Mouse (Mus musculus): ENCODE results near the gene Dus3l. TPM values are rescaled to one million over a fixed set of nuclear protein-coding genes. Genes with fewer than 3 reads are reported as not detected.
A peak's percentile ranks its signal among the peaks of the same experiment; 100 is the strongest.

The Dus3l gene
- polyA plus RNA-seq (2017; shearing (Covaris generic)): 10 to 100 TPM; 30.3 to 41.2 TPM

DNA sequence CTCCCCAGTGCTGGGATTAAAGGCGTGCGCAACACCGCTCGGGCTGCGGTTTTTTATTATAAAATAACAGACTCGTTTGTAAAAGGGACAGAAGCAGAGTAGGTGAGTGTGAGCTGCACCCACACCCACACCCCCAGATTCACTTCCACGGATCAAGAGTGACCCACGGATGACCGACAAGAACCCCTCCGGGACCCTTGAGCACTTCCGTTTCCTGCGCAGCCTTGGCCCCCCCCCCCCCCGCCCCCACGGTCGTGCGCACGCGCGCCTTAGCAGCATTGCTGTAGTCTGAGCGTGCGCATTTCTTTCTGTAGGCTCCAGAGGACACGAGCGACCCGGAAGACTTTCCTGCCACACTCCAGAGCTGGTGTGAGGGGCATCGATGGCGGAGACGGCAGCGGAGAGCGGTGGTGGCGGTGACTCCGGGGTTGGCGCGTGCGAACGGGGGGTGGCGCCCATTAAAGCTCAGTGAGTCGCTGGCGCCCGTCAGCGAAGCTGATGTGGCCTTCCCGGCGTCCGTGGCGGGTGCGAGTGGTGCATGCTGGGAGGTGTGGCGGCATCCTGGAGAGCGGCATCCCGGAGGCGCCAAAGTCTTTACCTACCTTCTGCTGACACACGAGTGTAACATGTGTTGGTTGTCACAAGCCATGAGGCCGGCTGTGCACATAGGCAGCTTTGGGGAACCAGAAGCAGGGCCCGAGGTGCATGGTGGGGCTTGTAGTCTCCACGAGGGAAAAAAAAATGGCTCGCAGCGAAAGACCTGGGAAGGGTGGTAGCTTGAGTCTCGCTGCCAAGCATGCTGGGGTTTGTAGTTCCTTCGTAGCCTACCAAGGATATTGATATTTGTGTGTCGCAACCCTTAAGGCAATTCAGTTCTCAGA, at the start of gene Dus3l:
Gene Dus3l, plus strand, starts transcription at position 284 of the 881 bp plus-strand sequence.
- peak; percentile 84 for ATAC-seq

DNA sequence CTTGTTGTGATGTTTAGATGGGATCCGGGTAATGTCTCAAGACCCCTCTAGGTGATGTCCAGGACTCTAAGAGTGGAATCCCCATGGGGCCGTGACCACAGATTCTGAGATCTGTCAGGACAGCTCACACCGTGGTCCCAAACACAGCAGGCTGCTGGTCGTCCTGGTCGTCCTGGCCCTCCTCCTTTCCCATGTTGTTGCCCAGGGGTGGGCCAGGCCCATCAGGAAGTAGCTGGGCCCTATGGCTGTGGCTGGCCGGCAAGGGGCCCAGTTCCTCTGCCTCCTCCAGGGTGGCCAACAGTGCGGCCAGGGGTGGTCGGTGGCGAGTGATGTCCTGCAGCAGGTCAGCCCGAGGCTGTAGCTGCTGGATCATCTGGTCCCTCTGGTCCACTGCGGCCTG, 49.2 kb upstream of the Dus3l start:
- no peak for ATAC-seq

DNA sequence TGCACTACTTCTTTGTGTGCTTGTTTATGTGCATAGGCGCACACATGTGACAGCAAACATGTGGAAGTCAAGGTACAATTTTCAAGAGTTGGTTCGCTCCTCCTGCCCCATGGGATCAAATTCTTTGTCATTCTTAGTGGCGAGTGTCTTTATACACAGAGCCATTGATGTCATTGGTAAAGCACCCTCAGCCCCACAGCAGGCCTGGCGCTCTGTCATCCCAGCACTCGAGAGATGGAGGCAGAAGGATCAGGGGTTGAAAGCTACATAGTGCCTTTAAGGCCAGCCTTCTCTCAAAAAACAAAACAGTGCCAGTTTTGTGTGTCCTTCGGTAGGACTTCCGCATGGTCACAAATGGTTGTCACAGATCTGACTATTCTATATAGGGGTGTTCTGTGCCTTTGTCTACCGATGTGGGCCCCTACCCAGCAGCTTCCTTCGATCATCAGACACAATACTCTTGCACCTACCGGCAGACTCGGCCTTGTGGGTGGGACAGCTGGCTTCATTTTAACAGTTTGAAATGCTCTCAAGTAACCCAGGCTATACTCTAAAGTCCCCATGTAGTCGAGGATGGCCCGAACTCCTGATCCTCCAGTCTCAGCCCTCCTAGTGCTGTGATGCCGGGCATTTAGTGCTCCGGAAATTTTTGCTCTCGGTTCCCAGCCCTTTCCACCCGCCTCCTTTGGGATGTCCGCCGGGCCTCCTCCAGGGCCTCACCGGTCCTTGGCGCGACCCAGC, 48.5 kb upstream of the Dus3l start:
- no peak for ATAC-seq

DNA sequence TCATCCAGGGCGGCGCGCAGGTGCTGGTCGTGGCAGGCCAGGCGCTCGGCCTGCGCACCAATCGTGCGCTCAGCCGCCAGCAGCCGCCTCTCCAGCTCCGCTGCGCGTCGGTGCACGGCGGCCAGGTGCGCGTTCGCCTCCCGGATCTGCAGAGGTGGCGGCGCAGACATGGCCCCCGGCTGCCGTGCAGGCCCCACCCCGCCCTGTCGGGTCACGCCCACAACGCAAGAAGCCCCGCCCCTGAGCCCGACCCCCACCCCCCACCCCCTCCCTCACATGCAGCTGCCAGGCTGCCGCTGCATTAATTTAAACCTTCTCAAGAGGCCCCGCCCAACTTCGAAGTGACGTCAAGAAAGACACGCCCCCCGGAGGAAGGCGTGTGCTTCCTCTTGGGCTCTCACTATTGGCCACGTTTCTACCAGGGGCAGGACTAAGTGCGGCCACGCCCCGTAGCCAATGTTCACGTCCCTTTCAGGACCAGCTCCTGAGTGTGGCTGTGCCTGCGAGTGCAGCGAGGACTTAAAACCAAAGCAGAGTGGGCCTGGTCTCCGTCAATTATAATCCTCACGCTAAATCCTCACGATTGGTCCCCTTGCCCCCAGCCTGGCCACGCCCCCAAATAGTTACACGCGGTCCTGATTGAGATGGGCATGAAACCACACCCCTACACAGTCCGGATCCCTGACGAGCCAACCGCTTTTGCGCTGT, 47.7 kb upstream of the Dus3l start:
- peak; percentile 92 for ATAC-seq

DNA sequence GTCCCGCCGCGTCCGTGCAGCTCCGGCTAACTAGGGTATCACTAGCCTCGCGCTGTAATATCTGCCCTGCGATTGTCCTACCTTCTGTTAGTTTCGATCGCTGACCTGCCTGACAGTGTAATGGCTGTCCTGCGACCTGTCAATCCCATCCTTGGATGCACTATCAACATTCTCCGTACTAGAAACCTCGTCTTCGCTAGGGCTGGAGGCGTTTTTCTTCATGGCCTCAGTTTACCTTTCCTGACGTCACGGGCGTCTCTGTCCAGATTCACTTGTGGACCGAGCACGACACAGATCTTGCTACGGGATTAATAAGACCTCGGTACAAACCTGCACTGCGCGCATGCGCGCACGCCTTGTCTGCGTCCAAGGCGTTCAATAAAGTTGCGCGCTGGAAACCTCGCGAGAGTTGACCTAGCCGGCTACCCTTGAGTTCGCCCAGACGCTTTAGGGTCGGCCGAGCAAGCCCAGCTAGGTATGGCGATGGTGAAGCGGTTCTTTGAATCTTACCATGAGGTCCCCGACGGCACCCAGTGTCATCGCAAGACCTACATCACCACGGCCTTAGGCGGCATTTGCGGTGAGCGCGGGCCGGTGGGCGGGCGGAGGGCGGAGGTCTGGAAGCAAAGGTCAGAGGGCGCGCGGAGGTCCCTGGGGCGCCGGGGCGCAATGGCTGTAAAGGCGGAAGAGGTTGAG, 47.0 kb upstream of the Dus3l start, which contains the start of the genes Ndufa11 and Vmac:
Gene Ndufa11, plus strand, starts transcription at position 405 of the 696 bp plus-strand sequence.
Gene Vmac, minus strand, starts transcription at position 660 of the 696 bp plus-strand sequence.
- ATAC-seq: peak; percentile 53

DNA sequence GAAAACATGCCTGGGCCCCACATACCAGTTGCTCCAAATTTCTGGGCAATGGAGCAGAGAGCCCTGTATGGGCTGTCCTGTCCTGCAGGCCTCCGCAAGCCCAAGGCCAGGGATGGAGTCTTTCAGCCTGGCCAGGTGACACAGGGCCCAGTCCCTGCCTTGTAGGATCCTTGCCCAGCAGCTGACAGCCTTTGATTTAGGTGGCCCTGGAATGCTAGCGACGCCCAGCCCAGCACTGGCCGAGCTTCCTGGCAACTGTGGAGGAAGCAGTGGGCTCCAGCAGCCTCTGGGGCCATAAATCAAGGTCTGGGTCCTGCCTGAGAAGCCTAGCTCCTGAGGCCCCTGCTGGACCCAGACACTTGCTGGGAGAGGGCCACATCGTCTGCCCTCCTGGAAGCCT, 42.1 kb upstream of the Dus3l start:
- ATAC-seq: no peak

DNA sequence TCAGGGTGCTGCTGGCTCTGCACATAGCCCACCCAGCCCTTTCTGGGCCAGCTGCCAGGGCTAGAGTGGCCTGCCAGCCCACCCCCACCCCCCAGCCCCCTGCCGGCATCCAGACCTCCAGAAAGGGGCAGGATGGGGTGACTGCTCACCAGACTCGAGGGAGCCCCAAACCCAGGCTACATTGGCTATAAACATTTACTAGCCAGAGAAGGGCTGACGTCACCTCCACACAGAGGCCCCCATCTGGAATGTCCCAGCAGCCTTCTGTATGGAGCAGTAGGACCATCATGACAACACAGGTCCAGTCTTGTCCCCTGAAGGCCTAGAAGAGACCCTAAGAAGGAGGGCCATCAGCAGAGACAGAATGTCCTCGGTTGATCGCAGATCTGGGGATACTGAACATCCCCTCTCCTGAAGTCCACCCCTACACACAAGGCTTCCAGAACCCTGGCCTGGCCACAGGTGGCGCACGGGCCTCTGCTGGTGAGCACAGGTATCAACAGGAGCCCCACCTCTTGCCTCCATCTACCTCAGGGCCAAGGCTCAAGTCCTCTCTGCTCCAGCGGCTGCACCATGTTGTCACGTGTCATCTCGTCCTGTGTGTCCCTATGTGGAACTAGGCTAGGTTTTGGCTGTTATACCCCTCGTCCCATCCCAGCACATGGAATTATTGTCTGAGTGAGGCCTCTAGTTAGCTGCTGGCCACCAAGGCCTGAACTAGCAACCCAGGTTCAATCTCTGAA, 41.0 kb upstream of the Dus3l start:
- ATAC-seq: no peak

DNA sequence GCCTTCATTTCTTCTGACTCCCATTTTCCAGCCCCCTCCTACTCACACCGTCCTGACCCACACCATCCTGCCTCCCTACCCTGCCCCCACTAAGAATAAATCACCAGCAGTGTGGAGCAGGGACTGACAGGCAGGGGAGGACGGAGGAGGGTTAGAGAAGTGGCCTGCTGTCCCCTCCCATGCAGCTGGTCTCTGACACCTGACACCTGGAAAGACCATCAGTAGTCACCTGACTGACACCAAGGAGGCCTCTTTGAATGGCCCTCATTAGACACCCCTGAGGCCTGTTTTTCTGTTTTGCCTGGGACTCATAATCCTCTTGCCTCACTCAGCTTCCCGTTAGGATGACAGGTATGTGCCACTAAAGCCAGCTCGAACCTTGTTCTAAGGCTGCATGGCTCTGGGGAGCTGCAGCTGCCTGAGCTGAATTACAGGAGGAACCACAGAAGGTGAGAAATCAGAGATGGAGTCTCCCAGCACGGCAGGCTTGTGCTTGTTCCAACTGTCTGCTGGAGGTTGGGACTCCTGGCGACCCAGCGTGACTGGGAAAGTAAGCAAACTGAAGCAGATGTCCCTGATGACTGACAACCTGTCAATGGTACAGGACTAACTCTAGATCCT, 37.4 kb upstream of the Dus3l start:
- ATAC-seq: no peak

DNA sequence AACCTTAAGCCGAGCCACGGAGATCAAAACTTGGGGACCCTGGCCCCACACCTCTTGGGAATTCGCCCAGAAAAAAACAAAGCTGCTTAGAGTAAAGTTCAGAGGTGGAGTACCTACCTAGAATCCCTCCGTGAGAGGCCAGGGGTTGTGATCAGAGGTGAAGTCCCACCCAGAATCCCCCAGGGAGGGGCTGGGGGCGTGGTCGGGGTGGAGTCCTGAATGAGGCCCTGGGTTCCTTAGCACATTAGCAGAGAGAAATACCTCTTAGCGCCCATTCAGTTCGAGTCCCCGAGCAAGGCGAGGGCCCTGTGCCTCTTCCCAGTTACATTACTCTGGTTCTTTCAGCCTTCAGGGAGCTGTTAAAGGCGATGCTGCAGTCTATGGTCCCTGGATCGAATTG, 36.9 kb upstream of the Dus3l start:
- no peak for ATAC-seq

DNA sequence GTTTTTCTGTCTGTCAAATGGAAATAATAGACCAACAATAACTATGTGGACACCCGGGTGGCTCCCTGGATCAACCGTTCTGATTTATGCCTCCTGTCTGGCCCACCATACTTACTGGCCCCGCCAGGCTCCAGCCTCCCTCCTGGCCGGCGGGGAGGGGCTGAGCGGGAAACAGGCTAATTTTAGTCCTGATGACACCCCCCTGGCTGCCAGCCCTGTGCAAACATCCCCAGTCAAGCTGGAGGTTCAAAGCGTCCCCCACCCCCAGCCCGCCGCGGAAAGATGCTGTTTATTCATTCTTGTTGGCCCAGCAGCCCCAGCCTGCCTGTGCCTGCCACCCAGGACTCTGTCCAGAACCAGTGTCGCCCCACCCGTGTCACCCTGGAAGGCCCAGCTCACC, 36.4 kb upstream of the Dus3l start:
- ATAC-seq: no peak

DNA sequence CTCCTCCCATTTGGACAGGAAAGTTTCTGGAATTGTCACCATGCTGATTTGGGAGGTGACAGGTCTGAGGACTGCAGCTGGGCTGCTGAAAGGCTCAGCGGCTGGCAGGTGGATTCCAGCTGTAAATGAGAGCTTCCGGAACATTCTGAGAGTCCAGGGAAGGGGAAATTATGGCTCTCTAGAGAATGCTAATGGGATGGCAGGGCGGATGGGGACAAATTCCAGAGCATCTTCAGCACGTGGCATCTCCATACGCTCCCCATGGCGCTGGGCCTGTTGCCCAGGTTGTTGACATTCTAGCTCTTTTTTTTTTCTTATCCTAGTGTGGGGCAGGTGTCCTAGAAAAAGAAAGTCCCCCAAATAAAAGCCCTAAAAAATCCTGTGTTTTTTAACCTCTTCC, 35.4 kb upstream of the Dus3l start:
- ATAC-seq: no peak

DNA sequence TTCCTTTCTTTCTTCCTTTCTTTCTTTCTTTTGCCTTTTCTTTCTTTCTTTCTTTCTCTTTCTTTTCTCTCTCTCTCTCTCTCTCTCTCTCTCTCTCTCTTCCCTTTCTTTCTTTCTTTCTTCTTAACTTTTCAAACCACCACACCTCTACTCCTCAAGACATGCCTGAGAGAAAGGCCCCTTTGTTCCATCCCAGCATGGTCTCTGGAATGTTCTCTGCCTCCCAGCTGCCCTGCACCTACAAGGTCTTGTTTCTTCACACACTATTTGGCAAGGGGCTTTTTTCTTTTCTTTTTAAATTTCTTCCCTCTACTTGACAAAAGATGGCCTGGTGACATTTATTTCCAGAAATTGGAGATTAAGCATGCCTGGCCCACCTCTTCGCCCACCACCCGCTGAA, 34.9 kb upstream of the Dus3l start:
- no peak for ATAC-seq

DNA sequence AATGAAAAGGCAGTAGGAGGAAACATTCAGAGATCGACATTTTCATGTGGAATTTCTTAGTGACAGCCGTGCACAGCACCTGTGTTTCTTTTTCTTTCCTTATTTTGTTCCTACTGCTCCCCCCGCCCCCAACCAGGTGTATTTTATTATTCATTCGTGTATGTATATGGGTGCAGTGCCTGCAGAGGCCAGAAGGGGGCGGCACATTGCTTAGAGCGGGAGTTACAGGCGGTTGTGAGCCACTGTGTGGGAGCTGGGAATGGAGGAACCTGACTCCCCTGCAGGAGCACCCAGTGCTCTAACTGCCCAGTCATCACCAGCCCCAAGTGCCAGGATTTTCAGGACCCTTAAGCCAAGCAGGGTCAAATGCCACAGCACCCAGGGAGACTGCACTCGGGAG, 28.0 kb upstream of the Dus3l start:
- no peak for ATAC-seq

DNA sequence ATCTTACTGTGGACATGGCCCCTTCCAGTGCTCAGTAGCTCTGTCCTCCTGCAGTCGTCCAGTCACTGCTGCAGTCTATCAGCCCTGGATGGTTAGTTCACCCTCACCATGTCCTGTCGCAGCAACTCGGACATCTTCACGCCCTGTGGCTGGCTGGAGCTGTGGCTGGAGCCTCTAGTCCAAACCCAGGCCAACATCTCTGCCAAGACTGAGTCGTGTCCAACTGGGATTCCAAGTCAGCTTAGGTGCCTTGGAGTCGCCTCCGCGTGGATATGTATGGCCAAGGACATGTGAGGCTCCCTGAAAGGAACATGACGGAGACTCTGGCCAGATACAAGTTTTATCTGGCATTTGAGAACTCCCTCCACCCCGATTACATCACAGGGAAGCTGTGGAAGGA, 26.3 kb upstream of the Dus3l start:
- ATAC-seq: no peak

DNA sequence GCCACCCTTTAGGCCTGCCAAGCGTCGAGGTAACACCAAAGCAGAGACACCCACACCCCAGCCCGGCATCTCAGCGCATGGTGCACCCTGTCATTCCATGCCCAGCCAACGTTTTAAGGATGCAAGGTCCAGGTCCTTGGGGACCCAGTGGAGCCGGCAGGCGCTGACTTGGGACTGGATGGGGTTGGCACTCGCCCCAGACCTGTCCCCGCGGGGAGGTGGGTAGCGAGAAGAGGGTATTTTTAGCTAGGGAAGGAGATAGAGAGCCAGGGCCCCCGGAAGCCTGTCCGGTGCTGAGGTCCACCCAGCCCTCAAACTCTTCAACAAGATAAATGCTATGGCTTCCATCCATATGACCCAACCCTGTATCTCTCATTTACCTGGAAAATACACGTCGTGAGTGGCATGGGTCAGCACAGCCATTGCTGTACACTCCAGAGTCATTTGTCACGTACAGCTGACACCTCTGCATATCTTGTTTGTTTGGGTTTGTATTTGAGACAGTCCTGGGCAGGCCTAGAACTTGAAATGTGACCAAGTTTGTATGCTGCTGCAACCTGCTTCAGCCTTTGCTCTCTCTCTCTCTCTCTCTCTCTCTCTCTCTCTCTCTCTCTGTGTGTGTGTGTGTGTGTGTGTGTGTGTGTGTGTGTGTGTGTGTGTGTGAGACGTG, 24.3 kb upstream of the Dus3l start:
- no peak for ATAC-seq

DNA sequence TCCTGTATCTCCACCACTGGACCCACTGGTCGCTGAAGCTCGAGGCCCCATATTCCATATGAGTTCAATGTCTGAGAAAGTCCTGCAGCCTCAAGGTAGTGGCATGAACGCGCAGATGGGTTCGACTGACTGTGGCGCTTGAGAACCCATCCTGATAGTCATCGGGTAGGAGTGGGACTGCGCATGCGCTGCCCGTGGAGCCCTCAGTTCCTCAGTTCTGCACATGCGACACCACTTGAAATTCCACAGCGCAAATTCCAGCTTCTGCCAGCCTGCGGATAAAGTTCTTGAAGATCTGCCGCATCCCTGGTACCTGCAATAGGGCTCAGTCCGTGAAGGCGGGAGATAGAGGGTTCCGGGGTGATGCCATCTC, 23.8 kb upstream of the Dus3l start:
- ATAC-seq: no peak

DNA sequence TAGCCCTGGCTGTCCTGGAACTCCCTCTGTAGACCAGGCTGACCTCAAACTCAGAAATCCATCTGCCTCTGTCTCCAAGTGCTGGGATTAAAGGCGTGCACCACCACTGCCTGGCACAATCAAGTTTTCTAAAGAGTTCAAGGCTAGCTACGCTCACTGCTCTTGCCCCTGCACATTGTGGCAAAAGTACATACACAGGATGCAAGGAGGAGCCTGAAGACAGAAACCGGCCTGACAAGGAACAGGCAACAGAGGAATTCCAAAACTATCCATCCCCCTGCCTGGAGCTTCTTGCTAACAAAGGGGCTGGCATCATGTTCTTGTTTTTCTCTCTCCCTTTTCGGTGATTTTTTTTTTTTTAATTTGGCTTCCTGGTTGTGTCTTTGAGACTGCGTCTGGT, 20.4 kb upstream of the Dus3l start:
- ATAC-seq: no peak

DNA sequence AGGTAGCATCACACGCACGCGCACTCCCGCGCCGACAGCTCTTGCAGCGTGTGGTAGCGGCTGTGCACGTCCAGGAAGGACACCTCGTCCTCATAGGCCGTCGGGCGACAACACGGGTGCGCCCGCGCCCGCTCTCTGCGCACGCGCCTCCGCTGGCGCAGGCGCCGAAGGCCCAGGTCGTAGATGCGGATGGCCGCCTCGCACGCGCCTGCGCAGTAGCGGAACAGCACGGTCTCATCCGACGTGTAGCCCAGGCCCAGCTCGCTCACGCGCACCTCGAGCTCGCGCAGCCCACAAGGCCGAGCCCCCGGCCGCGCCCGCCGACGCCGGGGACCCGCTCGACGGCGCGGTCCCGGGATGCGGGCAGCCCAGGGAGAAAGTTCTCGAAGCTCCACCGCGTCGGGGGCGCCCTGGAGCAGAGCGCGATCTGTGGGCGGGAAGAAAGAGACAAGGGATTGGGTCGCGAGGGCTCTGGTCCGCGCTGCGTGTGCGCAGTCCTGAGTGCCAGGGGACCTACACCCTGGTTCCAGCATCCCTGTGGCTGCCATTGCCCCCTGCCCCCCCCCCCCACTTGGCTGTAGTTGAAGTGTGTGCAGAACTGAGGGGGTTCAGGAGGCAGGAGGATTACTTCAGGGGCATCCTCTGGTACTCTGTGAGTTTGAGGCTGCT, 13.0 kb upstream of the Dus3l start:
- ATAC-seq: no peak

DNA sequence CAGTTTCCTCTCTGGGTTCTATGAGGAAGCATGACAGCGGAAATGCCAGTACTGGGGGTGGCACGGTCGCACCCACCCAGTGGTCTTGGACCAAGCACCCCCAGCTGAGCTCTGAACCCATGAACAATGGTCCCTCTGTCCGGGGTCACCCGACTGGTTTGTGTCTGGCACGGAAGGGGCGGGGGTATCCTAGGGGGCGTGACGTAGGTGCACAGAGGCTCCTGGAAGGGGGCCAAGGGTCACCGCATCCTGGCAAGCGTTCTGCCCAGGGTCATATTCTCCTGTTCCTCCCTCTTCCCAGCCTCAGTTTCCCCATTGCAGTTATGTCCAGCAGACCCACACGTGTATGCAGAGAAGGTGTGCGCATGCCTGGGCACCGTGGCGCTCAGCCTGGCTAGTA, 11.1 kb upstream of the Dus3l start:
- no peak for ATAC-seq

Data from CD4-positive, CD25-positive, alpha-beta regulatory T cell, adult 4 months (primary cell).